Mouse (Mus musculus): ENCODE measurements around the gene Sorcs2. TPM values are rescaled to one million over a fixed set of nuclear protein-coding genes. Genes with fewer than 3 reads are reported as not detected.

The Sorcs2 gene
- total RNA-seq, 2 experiments from 2014 or later, result 58.4 to 58.7 TPM

- no peak for DNase-seq (ENCODE audit: extremely low spot score in 1 of 2, low spot score in 2 of 2)
- intact Hi-C loops (cut with DNase I), result no loop called here
These were observed 391.8 kb downstream of the Sorcs2 start for GRCm38 (mm10) chr5:36006106-36006505.

- intact Hi-C loops (cut with DNase I), result no loop called here
- no peak for DNase-seq (ENCODE audit: extremely low spot score in 1 of 2, low spot score in 2 of 2)
These were observed 394.1 kb downstream of the Sorcs2 start for GRCm38 (mm10) chr5:36003797-36004196.

- no peak for DNase-seq (ENCODE audit: extremely low spot score in 1 of 2, low spot score in 2 of 2)
- intact Hi-C loops (cut with DNase I), result loop anchor here (5.0 kb wide), 1 partner anchor 407 kb away; the partner anchor contains the start of gene Sorcs2
These were observed 407.8 kb downstream of the Sorcs2 start for GRCm38 (mm10) chr5:35989986-35990735.

GRCm38 (mm10) chr5:35989506-35989905 lies 408.4 kb downstream of the Sorcs2 start:
- intact Hi-C loops (cut with DNase I), result loop anchor here (5.0 kb wide), 1 partner anchor 408 kb away; the partner anchor contains the start of gene Sorcs2
- DNase-seq (ENCODE audit: extremely low spot score in 1 of 2, low spot score in 2 of 2), result no peak

- intact Hi-C loops (cut with DNase I), result loop anchor here (5.0 kb wide), 1 partner anchor 409 kb away; the partner anchor contains the start of gene Sorcs2
- no peak for DNase-seq (ENCODE audit: extremely low spot score in 1 of 2, low spot score in 2 of 2)
These were observed 409.9 kb downstream of the Sorcs2 start for GRCm38 (mm10) chr5:35988085-35988484.

- DNase-seq (ENCODE audit: extremely low spot score in 1 of 2, low spot score in 2 of 2), result peak in 1 of 2 experiments; percentile 39
- intact Hi-C loops (cut with DNase I), result loop anchor here (5.0 kb wide), 1 partner anchor 412 kb away; the partner anchor contains the start of gene Sorcs2
These were observed 412.3 kb downstream of the Sorcs2 start for GRCm38 (mm10) chr5:35985611-35986010.

- intact Hi-C loops (cut with DNase I), result no loop called here
- DNase-seq (ENCODE audit: extremely low spot score in 1 of 2, low spot score in 2 of 2), result peak; percentile 70 to 82
These were observed 416.0 kb downstream of the Sorcs2 start for GRCm38 (mm10) chr5:35981976-35982375.

- DNase-seq (ENCODE audit: extremely low spot score in 1 of 2, low spot score in 2 of 2), result no peak
- intact Hi-C loops (cut with DNase I), result no loop called here
These were observed 416.6 kb downstream of the Sorcs2 start for GRCm38 (mm10) chr5:35981341-35981740.

GRCm38 (mm10) chr5:35980542-35980941 lies 417.4 kb downstream of the Sorcs2 start:
- intact Hi-C loops (cut with DNase I), result no loop called here
- no peak for DNase-seq (ENCODE audit: extremely low spot score in 1 of 2, low spot score in 2 of 2)

- intact Hi-C loops (cut with DNase I), result loop anchor here (5.0 kb wide), 1 partner anchor 103 kb away; no protein-coding TSS in a partner anchor
- DNase-seq (ENCODE audit: extremely low spot score in 1 of 2, low spot score in 2 of 2), result peak in 1 of 2 experiments; percentile 80
These were observed 422.3 kb downstream of the Sorcs2 start for GRCm38 (mm10) chr5:35975681-35976080.

- intact Hi-C loops (cut with DNase I), result loop anchor here (5.0 kb wide), 1 partner anchor 82 kb away; the partner anchor contains the start of gene Afap1
- no peak for DNase-seq (ENCODE audit: extremely low spot score in 1 of 2, low spot score in 2 of 2)
These were observed 423.7 kb downstream of the Sorcs2 start for GRCm38 (mm10) chr5:35974265-35974664.

GRCm38 (mm10) chr5:35973800-35974199 lies 424.1 kb downstream of the Sorcs2 start:
- peak in 1 of 2 experiments; percentile 84 for DNase-seq (ENCODE audit: extremely low spot score in 1 of 2, low spot score in 2 of 2)
- intact Hi-C loops (cut with DNase I), result loop anchor here (5.0 kb wide), 1 partner anchor 81 kb away; the partner anchor contains the start of gene Afap1

GRCm38 (mm10) chr5:35972739-35973138 lies 425.2 kb downstream of the Sorcs2 start:
- no peak for DNase-seq (ENCODE audit: extremely low spot score in 1 of 2, low spot score in 2 of 2)
- intact Hi-C loops (cut with DNase I), result loop anchor here (5.0 kb wide), 1 partner anchor 80 kb away; the partner anchor contains the start of gene Afap1

- DNase-seq (ENCODE audit: extremely low spot score in 1 of 2, low spot score in 2 of 2), result peak in 1 of 2 experiments; percentile 76
- intact Hi-C loops (cut with DNase I), result loop anchor here (5.0 kb wide), 1 partner anchor 80 kb away; the partner anchor contains the start of gene Afap1
These were observed 425.9 kb downstream of the Sorcs2 start for GRCm38 (mm10) chr5:35971841-35972578.

GRCm38 (mm10) chr5:35970380-35971105 lies 427.4 kb downstream of the Sorcs2 start:
- intact Hi-C loops (cut with DNase I), result loop anchor here (5.0 kb wide), 1 partner anchor 78 kb away; the partner anchor contains the start of gene Afap1
- DNase-seq (ENCODE audit: extremely low spot score in 1 of 2, low spot score in 2 of 2), result peak; percentile 34 to 61

- intact Hi-C loops (cut with DNase I), result loop anchor here (5.0 kb wide), 1 partner anchor 78 kb away; the partner anchor contains the start of gene Afap1
- DNase-seq (ENCODE audit: extremely low spot score in 1 of 2, low spot score in 2 of 2), result no peak
These were observed 428.1 kb downstream of the Sorcs2 start for GRCm38 (mm10) chr5:35969857-35970256.

Data from left cerebral cortex, postnatal 10 days (tissue).